Mouse (Mus musculus): ENCODE results near the gene Rfx2.

Gene Rfx2

GRCm38 (mm10) chr17:56780291-56780978 is 50.4 kb downstream of the Rfx2 start:
- no peak for DNase-seq (ENCODE audit: low read depth)

- no peak for DNase-seq (ENCODE audit: low read depth)
These were observed 51.9 kb downstream of the Rfx2 start for GRCm38 (mm10) chr17:56778779-56779362.

GRCm38 (mm10) chr17:56777568-56777967 is 53.2 kb downstream of the Rfx2 start:
- DNase-seq (ENCODE audit: low read depth) = no peak

DNA sequence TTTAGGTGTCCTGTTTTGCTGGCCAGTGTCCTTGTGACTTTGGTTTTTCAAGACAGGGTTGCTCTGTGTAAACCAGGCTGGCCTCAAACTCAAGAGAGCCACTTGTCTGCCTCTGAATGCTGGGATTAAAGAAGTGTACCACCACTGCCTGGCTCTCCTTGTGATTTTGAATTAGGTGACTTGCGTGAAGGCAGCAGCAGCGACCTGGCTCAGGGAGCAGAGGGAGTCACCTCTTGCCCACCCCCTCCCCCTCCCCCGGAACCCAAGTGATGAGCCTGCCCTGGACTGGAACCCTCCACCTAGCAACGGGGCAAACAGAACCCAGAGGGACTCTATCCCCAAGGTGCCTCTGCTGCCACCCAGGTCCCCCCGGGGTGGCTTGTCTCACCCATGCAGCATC is 60.9 kb downstream of the Rfx2 start, which contains the start of gene Prr22:
Gene Prr22, plus strand, starts transcription at position 301 of the 400 bp plus-strand sequence.
- DNase-seq (ENCODE audit: low read depth) = no peak

DNA sequence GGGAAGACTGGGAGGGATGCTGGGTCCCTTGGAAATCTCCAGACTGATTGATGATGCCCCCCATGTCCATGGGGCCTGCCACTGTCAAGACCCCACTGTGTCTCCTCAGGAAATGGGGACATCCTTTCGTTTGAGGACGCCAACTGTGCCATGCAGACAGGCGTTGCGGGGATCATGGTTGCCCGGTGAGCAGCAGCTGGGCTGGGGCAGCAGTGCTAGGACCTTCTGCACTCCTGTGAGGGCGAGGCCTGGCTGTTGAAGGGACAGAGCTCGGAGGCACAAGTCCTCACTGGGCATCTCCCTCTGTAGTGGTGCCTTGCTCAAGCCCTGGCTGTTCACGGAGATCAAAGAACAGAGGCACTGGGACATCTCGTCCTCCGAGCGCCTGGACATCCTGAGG is 61.9 kb downstream of the Rfx2 start:
- no peak for DNase-seq (ENCODE audit: low read depth)

- no peak for DNase-seq (ENCODE audit: low read depth)
These were observed 63.2 kb downstream of the Rfx2 start for GRCm38 (mm10) chr17:56767531-56768135.

DNA sequence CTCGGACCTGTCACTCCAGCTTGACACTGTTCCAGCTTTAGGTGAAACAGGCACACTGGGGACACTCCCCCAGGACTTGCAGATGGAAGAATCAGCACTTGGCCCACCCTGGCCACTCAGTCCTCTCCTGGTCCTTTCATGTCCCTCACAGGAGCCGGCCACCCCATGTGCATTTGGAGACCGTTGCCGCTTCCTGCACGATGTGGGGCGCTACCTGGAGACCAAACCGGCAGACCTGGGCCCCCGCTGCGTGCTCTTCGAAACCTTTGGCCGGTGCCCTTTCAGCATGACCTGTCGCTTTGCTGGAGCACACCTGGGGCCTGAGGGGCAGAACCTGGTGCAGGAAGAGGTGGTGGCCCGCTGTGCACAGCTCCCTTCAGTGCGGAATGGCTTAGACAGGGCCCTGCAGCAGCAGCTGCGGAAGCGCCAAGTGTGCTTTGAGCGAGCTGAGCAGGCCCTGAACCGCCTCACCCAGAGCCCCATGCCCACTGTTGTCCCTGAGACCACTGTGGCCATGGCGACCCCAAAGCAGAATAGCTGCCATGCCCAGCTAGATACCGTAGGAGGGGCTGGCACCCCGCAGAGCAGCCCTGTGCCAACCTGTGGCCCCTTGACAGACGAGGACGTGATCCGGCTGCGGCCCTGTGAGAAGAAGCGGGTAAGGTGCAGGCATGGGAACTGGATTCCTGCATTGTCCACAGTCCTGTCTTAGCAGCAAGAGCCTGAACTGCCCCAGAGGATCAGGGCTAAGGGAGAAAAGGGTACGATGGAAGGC is 64.0 kb downstream of the Rfx2 start:
- no peak for DNase-seq (ENCODE audit: low read depth)

GRCm38 (mm10) chr17:56765431-56765830 is 65.4 kb downstream of the Rfx2 start:
- DNase-seq (ENCODE audit: low read depth) = no peak

- peak; percentile 94 for DNase-seq (ENCODE audit: low read depth)
These were observed 66.1 kb downstream of the Rfx2 start, which contains the start of gene Dus3l for GRCm38 (mm10) chr17:56764474-56765354. Gene Dus3l (plus strand): TSS chr17:56764757.

GRCm38 (mm10) chr17:56763741-56764250 is 67.0 kb downstream of the Rfx2 start:
- DNase-seq (ENCODE audit: low read depth) = peak; percentile 32

- peak; percentile 89 for DNase-seq (ENCODE audit: low read depth)
These were observed 67.8 kb downstream of the Rfx2 start for GRCm38 (mm10) chr17:56762769-56763731.

- DNase-seq (ENCODE audit: low read depth) = peak; percentile 95
These were observed 68.8 kb downstream of the Rfx2 start for GRCm38 (mm10) chr17:56761991-56762410.

DNA sequence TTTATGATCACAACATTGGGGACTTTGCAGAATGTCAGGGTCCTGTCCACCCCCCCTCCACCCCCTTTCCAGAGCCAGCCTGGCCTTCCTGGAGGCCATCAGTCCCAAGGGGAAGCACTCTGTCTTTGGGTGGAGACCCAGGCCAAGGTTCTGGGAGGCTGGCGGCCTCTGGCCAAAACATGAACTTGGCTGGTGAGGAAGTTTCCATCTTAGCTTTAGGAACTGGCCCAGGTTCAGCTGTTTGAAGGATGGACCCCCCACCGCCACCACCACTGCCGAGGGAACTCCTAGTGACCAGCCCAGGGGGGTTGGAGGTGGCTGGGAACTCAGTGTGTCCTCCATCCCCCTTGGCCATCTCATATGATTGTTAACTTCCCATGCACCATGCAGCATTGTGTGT is 69.7 kb downstream of the Rfx2 start:
- no peak for DNase-seq (ENCODE audit: low read depth)

DNA sequence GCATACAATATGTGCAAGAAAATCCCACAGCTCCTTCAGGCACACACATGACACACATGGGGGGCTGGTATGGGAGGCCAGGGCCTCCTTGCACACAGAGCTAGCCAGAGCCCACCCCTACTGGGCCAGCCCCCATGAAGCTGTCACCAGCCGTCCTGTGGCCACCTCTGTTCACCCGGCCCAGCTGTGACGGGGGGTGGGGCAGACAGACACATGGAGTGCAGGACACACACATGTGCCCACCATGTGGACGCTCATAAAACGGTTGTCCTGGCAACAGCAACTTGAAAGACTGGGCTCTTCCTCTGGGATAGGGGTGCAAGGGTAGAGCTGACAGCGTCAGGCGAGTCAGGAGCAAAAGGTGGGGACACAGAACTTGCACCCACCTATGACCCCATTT is 71.6 kb downstream of the Rfx2 start:
- DNase-seq (ENCODE audit: low read depth) = no peak

DNA sequence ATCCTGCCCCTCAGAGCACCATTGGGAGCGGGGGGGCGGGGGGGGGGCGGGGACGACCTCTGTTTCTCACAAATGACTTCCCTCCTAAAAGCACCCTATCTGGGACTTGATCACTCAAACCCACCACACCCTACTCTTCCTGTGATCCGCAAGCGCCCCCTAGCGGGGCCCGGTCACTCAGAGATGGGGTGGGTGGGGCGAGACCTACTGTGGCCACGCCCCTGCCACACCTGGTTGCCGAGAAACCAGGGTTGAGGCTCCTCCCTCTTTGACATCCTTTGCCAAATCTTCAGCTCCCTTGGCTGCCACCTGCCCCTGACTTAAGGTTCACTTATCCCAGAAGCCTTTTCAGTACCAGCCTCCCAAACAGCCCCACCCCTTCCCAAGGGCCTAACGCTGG is 72.7 kb downstream of the Rfx2 start:
- peak; percentile 82 for DNase-seq (ENCODE audit: low read depth)

DNA sequence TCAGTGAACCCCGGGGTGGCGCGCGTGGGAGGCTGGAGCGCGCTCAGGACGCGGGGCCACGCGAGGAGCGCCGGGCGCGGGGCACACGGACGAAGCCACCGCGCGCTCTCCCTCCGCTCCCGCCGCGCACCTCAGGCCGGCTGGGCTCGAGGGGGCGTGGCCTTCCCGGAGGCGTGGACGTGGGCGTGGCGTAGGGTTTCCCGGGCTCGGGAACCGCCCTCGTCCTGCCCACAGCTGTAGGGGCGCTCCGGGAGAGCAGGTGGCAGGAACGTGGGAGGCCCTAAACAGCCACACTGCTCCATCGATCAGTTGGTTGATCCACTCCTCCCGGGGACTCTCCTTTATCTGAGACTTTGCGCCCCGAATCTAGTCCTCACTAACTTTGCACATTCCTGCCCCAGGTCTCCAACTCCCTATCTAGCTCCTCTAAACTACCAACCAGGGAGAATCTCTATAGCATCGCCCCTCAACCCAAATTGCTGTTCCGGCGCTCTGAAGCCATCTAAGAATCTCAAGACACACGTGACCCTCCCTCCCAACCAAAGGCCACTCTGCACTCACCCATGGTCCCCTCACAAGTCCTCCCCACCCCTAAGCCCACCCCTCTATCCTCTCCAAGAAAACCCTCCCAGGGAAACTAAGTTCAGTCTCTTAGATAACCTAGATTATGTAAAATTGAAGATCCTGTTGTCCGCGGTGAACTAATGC is 73.2 kb downstream of the Rfx2 start, which contains the start of gene Nrtn:
Gene Nrtn, minus strand, starts transcription at position 115 of the 708 bp plus-strand sequence.
- DNase-seq (ENCODE audit: low read depth) = peak; percentile 43

- peak; percentile 36 for DNase-seq (ENCODE audit: low read depth)
These were observed 74.0 kb downstream of the Rfx2 start for GRCm38 (mm10) chr17:56756703-56757399.
